Mouse (Mus musculus) heart, adult 11 months (tissue): Measurements from ENCODE around the gene Tfrc.
"Not testable (repeated sequence)": the region's sequence is repeated elsewhere in the genome, so short reads cannot be mapped to it uniquely, and the experiment has no call there.

ENCODE experiments used
- DNase-seq: peaks from one replicate; pipeline ENCODE4 v3.0.0; 2022

Gene Tfrc

DNA sequence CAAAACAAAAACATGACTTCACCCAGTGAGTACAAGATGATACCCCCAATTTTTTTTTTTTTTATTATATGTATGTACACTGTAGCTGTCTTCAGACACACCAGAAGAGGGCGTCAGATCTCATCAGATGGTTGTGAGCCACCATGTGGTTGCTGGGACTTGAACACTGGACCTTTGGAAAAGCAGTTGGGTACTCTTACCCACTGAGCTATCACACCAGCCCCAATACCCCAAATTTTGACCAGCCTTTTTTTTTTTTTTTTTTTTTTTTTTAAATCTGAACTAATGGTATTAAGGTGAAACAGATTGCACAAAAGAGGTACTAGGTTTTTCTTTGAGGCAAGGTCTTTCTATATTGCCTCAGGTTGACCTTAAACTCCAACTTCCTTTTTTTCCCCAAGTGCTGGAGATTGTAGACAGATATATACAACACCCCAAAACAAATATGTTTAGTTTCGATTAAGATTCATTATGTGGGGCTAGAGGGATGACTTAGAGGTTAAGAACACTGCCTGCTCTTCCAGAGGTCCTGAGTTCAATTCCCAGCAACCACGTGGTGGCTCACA is 4.6 kb downstream of the Tfrc start:
- peak; percentile 34 for DNase-seq

DNA sequence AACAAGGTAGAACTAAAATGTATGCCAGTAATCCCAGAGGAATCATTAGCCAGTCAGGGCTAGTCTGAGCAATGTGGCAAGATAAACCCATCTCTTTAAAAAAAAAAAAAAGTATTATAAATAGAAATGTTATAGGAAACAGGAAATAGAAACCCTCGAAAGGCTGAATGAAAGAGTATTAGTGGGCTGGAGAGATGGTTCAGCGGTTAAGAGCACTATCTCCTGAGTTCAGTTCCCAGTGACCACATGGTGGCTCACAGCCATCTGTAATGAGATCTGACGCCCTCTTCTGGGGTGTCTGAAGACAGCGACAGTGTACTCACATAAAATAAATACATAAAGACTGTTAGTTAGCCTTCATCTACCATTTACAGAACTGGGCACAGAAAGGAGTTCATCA is 5.3 kb downstream of the Tfrc start:
- peak; percentile 55 for DNase-seq

DNA sequence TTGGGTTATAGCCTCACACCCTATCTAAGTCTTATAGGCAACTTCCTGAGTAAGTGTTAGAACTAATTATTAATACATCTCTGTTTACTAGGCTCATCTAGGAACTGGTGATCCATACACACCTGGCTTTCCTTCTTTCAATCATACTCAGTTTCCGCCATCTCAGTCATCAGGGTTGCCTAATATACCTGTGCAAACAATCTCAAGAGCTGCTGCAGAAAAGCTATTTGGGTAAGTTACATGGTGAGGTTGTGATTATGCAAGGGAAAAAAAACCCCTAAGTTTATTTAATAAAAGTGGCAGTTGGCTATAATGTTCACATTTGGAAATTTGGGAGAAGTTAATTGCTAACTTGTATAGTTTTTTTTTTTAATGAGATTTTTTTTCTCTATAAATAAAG is 10.2 kb downstream of the Tfrc start:
- DNase-seq: no peak

DNA sequence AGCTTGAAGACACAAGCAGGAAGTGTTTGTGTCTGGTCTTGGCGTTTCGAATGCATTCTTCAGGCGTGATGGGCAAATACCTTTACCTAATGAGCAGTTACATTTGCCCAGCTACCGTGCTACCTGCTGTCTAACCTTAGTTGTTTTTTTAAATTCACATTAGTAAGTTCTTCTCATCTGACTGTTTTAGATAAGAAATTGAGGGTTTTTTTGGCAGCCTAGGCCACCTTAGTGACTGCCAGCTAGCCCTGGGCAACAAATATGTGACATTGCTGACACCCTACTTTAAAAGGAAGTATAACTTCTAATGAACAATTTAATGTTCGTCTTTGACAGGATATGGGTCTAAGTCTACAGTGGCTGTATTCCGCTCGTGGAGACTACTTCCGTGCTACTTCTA is 19.4 kb downstream of the Tfrc start:
- peak; percentile 19 for DNase-seq

DNA sequence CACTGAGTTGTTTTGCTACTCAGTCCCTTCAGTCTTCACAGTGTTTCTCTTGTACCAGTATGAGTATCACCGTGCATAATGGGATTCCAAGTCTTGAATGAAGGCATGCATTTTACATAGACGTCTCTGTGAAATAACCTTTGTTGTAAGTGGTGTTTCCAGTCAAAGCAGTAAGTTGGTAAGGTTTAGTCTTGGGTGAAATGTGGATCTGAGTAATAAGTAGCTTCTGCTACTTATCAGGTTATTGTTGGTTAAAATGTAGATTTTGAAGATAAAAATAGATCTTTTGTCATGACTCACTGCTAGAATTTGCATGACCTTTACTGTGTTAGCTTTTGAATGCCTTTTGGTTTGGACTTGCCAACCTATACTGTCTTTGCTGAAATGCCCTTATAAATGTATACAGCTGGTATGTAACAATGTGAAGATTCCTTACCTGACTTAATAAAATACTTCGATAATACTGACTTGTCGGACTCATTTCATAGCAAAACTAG is 23.7 kb downstream of the Tfrc start:
- peak; percentile 9 for DNase-seq

DNA sequence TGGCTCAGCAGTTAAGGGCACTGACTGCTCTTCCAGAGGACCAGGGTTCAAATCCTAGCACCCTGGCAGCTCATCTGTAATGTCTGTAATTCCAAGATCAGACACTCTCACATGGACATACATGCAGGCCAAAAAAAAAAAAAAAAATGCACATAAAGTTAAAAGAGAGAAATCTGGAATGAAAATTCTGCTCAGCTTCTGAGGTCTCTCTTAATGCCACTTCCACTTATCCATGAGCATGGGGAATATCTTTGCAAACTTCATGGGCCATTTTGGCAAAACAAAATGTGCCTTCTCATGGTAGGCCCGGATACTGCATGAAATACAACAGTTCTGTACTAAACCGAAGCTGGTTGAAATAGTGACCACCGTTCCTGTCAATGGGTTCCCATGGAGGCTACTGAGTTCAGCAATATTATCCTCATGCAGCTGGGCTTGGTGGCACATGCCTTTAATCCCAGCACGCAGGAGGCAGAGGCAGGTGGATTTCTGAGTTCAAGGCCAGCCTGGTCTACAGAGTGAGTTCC is 24.8 kb downstream of the Tfrc start:
- peak; percentile 61 for DNase-seq

DNA sequence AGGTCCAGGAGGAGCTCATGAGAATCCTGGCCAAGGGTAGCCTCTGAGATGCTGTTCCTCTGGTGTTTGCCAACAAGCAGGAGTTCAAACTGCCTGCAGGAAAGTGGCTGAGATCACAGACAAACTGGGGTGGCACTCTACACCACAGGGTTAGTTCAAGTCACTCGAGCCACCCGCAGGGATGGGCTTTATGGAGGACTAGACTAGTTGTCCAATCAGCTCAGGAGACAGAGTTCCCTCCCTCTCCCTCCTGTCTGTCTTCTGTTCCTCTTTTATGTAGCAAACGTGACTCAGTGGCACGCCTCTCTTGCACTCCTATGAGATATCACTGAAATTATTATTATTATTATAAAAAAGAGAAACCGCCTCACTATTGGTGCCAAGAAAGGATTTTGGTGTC is 25.5 kb downstream of the Tfrc start:
- peak; percentile 81 for DNase-seq

DNA sequence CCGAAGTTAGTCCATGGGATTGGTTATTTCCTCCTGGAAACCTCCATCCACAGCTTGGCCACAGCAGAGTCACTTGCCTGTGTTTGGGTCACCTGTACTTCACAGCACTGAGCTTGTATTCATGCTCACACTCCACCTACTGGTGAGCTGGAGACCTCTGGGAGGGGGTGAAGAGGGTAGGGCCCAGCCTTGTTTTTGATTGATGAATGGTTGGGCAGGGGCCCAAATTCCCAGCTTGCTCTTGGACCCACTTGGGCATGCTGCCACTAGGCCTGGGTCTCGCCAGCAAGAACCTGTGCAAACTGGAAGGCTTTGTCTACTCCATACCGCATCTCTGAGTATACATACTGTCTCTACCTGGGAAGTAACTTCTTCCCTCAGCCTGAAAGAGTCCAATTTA is 26.6 kb downstream of the Tfrc start:
- peak; percentile 87 for DNase-seq

DNA sequence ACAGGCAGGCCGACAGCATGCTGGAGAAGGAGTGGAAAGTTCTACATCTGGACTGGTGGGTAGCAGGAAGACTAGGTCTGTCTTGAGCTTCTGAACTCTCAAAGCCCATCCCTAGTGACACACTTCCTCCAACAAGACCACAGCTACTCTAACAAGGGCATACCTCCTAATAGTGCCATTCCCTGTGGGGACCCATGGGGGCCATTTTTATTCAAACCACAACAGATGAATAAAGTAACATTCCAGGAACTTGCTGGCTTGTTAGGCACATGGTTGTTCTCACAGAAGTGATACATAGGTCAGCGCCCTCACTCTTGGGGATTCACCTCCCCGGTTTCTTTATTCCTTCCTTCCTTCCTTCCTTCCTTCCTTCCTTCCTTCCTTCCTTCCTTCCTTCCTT is 27.6 kb downstream of the Tfrc start:
- peak; percentile 68 for DNase-seq

DNA sequence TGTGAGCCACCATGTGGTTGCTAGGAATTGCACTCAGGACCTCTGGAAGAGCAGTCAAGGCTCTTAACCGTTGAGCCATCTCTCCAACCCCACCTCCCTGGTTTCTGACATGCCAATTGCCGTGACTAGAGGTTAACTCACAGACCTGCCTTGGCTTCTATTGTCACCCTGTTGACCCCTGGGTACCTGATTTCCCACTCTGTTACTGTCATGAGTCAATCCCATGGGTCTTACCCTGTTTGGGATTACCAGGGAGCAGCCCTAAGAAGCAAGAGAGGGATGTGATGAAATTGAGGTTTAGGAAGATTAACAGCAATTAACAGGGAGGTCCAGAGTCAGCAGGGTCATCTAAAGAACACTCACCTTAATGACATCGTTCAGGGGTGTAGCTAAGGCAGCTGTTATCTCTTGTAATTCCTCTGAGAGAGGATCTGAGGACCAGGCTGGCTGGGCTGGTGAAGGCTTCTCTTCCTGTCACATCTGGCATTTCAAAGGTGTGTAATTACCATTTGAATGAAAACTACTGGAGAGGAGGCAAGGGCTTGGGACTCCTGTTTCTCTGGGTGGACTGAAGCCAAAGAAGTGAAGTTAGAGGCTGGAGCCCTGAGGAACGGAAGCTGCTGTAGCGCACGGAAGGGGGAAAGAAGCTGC is 28.3 kb downstream of the Tfrc start:
- peak; percentile 64 for DNase-seq

DNA sequence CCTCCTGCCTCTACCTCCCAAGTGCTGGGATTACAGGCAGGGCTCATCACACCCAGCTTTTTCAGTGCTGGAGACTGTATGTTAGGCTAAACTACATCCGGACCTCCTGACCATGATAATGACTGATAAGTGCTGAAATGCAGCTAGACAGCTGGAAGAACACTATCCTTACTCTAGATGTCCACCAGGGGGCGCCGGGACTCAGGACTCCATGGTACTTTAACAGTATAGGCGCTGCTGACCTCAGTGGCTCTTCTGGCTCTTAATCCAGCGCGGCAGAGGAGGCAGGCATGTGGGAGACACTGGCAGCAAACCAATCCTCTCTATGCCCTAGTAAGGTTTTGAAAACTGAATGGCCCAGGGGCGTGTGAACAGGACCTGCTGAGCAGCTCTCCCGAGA is 29.8 kb downstream of the Tfrc start:
- DNase-seq: peak; percentile 96

DNA sequence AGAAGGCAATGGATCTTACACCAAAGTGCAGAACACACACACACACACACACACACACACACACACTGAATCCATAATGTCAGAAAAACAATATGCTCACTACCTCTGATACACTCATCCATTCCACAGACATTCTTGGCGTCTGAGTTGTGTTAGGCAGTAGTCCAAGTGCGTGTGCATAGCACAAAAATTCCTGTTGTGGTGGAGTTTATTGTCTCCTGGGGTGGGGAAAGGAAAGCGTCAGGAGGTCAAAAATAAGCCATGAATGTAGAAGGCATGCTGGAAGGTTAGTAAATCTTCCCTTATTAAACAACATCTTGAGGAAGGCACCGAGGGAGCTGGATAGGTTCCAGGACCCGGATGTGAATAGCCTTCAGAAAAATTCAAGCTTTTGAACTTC is 31.4 kb downstream of the Tfrc start:
- DNase-seq: peak; percentile 84

DNA sequence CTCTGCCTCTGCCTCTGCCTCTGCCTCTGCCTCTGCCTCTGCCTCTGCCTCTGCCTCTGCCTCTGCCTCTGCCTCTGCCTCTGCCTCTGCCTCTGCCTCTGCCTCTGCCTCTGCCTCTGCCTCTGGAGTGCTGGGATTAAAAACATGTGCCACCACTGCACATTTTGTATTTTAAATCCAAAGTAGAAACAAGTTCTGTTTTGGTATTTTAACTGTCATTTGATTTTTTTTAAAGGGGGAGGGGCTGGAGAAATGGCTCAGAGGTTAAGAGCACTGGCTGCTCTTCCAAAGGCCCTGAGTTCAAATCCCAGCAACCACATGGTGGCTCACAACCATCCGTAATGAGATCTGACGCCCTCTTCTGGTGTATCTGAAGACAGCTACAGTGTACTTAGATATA is 32.0 kb downstream of the Tfrc start:
- not testable (repeated sequence) for DNase-seq

DNA sequence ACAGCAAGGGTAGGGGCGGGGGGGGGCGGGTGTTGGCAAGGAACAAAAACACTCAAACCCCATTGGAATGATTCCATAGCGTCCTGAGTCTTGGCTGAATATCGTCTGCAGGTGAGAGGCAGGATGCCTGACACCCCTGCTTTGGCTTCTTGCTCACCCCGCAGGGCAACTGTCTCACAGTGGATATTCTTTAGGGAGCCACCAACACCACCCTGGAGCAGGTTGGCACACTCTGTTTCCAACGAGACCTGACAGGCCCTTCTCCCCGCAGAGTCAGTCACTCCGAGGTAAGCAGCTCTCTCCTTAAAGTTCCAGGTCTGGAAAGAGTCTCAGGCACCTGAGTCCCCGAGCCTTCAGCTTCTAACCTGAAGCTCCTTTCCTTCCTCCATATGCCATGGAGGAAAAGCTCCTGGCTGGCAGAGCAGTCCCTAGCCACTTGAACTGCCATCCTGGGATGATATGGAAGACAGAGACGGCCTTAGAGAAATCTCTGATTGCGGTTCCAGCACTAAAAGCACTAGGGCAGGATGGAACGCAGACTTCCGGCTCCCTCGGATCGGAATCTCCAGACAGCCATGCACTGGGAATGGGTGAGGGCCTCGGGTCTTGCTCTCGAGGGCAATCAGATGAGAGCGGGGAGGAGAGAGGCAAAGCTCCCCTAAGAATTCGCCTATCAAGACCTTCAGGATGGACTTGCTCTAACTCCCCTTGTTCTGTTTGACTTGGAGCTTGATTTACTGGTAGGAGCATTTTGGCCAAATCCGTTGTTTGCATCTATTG is 32.9 kb downstream of the Tfrc start:
- DNase-seq: peak; percentile 85

DNA sequence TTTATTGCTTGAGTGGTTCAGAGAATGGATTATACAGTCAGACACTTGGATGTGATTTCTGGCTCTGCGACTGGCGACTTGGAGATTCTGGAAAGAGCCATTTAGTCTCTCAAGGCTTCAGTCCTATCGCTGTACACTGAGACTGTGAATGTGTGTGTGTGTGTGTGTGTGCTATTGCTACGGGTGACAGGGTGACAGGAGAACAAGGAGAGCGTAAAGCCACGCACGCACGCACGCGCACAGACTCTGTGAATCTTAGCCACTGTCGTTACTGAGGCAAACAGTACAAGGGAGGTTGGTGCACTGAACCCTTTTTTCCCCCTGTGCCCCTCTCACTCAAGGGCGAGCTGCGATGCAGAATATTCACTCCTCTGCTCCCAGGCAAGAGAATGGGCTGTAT is 33.6 kb downstream of the Tfrc start:
- peak; percentile 41 for DNase-seq

DNA sequence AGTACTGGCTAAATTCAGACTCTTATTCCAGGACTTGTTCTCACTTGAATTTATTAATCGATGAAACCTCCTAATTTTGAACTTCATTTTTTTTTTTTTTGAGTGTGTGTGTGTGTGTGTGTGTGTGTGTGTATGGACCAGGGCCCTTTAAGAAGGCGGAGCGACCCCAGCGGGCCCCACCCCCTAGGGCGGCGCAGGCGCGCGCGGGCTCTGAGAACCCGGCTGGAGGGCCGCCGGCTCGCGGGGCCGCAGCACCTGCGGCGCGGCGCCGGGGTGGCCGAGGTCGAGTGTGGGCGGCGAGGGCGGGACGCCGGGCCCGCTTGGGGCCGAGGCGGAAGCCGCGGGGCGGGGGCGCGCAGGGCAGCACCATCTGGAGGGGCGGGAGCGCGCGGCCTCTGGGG is 34.9 kb downstream of the Tfrc start, which contains the start of gene Tnk2:
Tnk2 (plus strand) TSS at position 214 of the 401 bp plus-strand sequence.
- peak; percentile 99 for DNase-seq

DNA sequence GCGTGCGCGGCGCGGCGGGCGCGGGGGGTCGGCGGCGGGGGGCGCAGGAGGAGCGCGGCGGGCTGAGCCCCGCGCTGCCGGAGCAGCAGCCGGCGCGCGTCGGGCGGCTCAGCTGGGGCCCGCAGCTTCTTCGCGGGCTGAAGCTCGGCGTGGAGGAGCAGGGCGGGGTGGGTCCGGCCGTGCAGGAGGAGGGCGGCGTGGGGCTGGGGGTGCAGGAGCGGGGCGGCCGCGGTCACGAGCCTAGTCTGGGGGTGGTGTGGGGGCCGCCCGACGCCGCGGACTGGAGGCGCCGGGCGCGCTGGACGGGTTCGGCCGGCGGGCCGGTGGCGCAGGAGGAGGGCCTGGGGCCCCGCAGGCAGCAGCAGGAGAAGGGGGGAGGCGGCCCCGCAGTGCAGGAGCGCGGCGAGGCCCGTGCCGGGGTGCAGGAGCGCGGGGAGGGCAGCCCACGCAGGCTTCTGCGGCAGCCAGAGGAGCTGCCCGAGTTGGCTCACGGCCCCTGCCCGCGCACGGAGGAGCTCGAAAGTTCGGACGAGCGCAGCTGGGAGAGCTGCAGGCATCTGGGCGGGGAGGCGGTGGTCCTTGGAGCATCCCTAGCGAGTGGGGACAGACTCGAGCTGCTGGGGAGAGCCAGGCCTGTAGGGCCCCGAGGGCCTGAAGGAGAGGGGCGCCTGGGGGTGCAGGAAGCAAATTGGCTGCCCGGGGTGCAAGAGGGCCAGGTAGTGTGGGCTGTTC is 35.5 kb downstream of the Tfrc start:
- DNase-seq: peak; percentile 93

DNA sequence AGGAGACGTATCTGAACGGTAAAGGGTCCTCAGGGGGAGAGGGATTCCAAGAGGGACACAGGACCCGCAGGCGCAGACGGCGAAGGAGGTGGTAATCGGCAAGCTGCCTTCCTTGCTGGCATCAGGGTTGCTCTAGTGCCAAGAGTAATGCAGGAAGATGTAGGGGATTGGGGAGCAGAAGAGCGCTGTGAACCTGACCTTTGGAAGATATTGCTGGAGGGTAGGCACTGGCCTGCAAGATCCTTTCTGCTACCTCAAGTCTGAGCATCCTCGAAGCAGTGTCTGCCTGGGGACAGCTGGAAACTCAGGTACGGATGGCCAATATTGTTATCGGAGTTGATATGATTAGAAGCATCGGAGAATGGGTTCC is 36.1 kb downstream of the Tfrc start:
- DNase-seq: peak; percentile 93

DNA sequence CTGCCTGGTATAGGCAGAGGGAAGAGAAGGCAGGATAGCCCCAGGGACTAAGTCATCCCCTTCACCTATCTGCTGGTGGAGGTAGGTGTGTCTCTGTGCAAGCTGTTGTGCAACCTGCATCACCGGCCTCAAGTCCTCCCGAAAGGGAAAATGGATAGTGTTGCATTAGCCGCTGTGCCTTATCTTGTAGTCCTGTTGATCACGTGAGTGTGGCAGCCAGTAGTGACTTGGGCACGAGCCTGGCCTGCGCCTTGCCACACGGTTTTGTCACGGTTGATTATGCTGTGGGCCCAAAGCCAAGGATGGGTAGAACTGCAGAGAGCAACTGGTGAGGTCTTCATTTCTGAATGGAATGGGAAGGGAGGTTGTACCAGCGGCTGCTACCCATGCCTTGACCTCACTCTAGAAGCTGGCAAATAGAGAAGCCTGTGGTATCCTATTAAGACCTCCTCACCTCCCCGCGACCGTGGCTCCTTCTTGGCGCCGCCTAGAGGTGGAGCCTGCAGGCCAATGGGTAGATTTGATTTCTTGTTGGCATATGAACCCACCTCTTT is 36.7 kb downstream of the Tfrc start:
- peak; percentile 95 for DNase-seq

DNA sequence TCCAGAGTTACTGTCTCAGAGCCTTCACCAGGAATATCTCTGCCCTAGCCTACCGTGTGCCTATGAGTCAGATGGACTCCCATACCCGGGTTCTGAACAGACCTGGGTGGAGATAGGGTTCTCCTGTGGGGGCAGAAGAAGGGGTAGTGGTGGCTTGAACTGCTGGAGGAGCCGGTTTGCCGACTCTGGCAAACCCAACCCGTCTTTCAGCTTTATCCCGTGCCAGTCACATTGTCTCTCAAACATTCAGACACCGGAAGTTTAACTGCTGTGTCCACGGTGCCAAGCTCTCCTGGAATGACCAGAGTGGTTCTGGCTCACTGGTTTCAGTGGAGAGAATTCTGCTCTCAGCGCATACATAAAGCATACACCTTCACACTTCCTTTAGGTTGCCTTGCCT is 37.3 kb downstream of the Tfrc start:
- DNase-seq: peak; percentile 85

DNA sequence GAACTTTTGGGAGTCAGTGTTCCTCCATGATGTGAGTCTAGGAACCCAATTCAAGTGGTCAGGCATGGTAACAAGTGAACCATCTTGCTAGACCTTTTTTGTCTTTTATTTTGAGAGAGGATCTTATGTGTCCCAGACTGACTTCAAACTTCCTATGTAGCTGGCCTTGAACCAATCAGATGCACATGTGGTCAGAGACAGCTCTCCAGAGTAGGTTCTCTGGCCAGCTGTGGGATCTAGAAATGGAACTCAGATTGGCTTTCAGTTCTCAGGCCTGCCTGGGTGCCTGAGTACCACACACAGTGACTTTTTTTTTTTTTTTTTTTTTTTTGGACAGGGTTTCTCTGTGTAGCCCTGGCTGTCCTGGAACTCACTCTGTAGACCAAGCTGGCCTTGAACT is 39.0 kb downstream of the Tfrc start:
- peak; percentile 65 for DNase-seq

DNA sequence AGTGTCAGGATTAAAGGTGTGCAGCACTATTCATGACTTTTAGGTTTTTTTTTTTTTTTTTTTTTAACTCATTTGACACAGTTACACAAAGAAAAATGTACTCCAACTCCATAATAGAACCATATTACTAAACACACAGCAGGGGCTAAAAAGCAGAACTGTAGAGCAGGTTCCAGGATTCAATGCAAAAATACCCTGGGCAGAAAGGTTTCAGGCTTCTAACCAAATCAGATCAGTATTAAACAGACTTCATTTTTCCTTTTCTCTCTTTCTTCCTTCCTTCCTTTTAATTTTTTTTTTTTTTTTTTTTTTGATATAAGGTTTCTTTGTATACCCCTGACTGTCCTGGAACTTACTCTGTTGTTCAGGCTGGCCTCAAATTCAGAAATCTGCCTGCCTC is 41.7 kb downstream of the Tfrc start:
- DNase-seq: no peak
